Mouse (Mus musculus) kidney, adult 2 months (tissue): ENCODE measurements at regions not wholly inside any gene's neighbourhood (a gene's known extent, or its start where the extent isn't known, plus 50 kb on each side); places are given as distances from the start of the nearest gene placed in this dataset.

Source experiments
- CTCF ChIP-seq: fragments of 200-500 bp; conservative IDR thresholded peaks from 2 replicates; pipeline ENCODE4 v1.5.1; 2011; ENCODE audit warnings: low read depth, mild to moderate bottlenecking, control low read depth, low read length, moderate library complexity, mixed read lengths; ENCODE audit not compliant: insufficient read depth, insufficient read length
- POLR2A ChIP-seq: fragments of 200-500 bp; IDR thresholded peaks from one replicate; pipeline ENCODE4 v1.6.1; 2011; ENCODE audit warnings: low read depth, low read length, control low read depth

- TF ChIP-seq CTCF (no peak), POLR2A (no peak)
Observed at GRCm38 (mm10) chr2:128451554-128452239, 139.3 kb upstream of the Spdye4c start.
